Mouse (Mus musculus) heart, adult 2 months (tissue): Measurements from ENCODE around the gene Plekhg4.

Experiments used
- CTCF ChIP-seq: fragments of 200-600 bp; IDR thresholded peaks from 2 replicates; pipeline ENCODE4 v1.8.1; 2022; ENCODE audit warnings: antibody characterized with exemption, mild to moderate bottlenecking, moderate library complexity
- POLR2A ChIP-seq: fragments of 200-500 bp; IDR thresholded peaks from 2 replicates; pipeline ENCODE4 v1.6.1; 2011; ENCODE audit warnings: mild to moderate bottlenecking, low read depth, low read length, control low read depth; ENCODE audit not compliant: insufficient read depth

DNA sequence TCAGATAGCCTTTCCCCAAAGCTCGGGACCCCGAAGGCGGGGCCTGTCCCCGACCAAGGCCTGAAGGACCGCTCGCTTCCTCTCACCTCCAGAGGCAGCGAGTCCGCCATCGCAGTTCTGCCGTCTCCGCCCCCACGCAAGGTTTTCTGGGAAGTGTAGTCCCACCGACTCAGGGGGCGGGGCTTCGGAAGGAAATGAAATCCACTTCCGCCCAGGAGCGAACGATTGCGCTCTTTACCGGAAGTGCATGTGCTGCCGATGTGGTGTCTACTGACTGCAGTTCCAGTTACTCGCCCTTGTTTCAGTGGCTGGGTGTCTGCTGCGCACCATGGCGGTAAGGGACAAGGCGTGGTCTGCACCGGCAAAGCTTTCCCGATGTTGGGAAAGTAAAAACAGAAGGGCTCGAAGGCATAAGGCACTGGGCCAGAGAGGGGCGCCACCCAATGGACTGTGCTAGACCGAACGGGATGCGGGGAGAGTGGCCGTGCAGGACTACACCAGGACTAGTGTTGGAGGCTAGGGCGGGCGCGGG is 46.9 kb upstream of the Plekhg4 start, which contains the start of the genes Lrrc29 and Tmem208:
- peak; percentile 62 for TF ChIP-seq CTCF
- TF ChIP-seq POLR2A, result peak; percentile 95
